Mouse (Mus musculus): ENCODE data around the gene Pbp2.

DNA sequence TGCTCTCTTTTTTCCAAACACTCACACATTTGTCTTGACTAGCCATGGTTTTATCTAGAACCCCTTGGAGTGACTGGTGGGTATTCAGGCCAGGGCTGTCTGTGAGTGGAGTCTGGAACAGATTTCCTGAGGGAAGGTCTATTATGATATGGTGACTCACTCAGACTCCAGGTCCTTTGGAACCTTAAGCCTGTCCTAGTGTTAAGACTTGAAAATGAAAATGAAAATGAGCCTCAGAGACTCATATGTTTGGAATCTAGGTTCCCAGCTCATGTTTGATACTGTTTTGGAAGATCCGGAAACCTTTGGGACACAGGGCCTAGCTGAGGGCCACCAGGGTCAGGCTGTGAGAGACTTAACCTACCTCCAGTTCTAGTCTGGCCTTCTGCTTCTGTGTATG lies 44.1 kb downstream of the Pbp2 start:
- TF ChIP-seq CTCF (IDR thresholded peaks at IDR 0.05; ENCODE audit: borderline replicate concordance, control insufficient read depth, extremely low read depth, insufficient read depth, low read length, poor library complexity), result no peak
- no peak for TF ChIP-seq POLR2A (IDR thresholded peaks at IDR 0.05; ENCODE audit: control insufficient read depth, extremely low read depth, insufficient read depth, low read length, poor library complexity)

All from thymus, adult 2 months (tissue).